In the genomic region with DNA sequence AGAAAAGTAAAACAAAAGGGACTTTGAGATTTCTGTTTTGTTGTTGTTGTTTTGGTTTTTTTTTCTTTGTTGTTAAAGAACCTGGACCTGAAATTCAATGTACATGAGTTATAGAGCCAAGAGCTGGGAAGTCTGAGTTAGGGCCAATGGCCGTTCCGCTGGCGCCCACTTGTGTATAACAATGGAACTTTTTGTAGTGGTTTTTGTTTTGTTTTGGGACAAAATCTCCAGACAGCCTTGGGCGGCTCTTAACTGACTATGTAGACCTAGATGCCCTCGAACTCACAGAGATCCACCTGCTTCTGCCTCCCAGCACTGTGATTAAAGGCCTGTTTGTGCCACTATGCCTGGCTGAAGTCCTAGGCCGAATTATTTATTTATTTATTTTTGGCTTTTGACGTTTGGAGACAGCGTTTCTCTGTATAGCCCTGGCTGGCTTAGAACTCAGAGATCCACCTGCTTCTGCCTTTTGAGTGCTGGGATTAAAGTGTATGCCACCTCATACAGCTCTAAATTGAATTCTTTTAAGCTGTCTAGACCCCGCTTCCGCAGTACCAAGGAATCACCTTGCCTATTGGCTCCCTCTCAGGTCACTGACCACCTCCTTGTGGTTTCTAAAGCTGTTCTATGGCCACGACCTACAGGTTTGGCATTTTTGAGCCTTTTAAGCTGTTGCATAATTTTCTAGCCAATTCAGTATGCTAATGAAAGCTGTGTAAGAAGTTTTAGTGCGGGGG, we compare ENCODE assay signal across 8 mouse cellular contexts. TPM values are rescaled to one million over a fixed set of nuclear protein-coding genes. Genes with fewer than 3 reads are reported as not detected.
A peak's percentile ranks its signal among the peaks of the same experiment; 100 is the strongest.
DNase-seq lines count a peak whose midpoint lies in the region; ATAC-seq lines count a peak whose summit lies in the region.

No protein-coding gene starts in this region.

- peak overlapping the region; percentile 20; the same call in 1 of the 2 replicates for H3K4me2 ChIP-seq in midbrain, embryonic 16.5 days (ENCODE audit: low read length)

- no peak overlapping the region for H3K9ac ChIP-seq in midbrain, embryonic 16.5 days (ENCODE audit: low read depth, low read length)

- no peaks in the 10 kb centered on the region for H3K9me3 ChIP-seq in midbrain, embryonic 16.5 days (replicated peaks; ENCODE audit: control insufficient read depth, low read length, poor library complexity, severe bottlenecking)

- H3K36me3 ChIP-seq in midbrain, embryonic 16.5 days (ENCODE audit: control insufficient read depth, insufficient read depth, low read length), result 0 out of 2 replicates have a peak, but pooled peaks cover 5% of the 10 kb centered on the region

- no peaks in the 10 kb centered on the region for H3K27me3 ChIP-seq in midbrain, embryonic 16.5 days (ENCODE audit: control insufficient read depth, insufficient read depth, low read depth, low read length)

- peak; percentile 20 to 25 for DNase-seq in urinary bladder, adult 18-20 months (ENCODE audit: low spot score in 2 of 2)
- no peak for DNase-seq in urinary bladder, adult 2 months (ENCODE audit: low spot score)
- peak; percentile 41 to 47 for DNase-seq in cerebellum, adult 18-20 months
- peak; percentile 38 for DNase-seq in gastrocnemius, postnatal 14 days
- peak; percentile 37 for DNase-seq in liver
- DNase-seq in thymus, postnatal 0 days (ENCODE audit: low spot score), result peak; percentile 70

- WGBS in midbrain, embryonic 16.5 days, result 46% methylated on average over 12 of the region's 12 CpGs

- ATAC-seq in inflammation-experienced regulatory T-cells, adult 6 months, result peak; percentile 53
- no peak for ATAC-seq in midbrain, embryonic 16.5 days

- no peak overlapping the region for H3K27ac ChIP-seq in midbrain, embryonic 16.5 days (ENCODE audit: low read length)

- H3K4me3 ChIP-seq in midbrain, embryonic 16.5 days (ENCODE audit: low read depth, low read length), result no peak overlapping the region

- intact Hi-C loops in gastrocnemius, postnatal 14 days (cut with DNase I; ENCODE audit: low total_unique reads), result loop anchor here (10.0 kb wide), 1 partner anchor 192 kb away; no protein-coding TSS in a partner anchor

- peaks cover 9% of the 10 kb centered on the region for H3K4me1 ChIP-seq in midbrain, embryonic 16.5 days (ENCODE audit: control insufficient read depth, insufficient read depth, low read length)

RNA-seq across cellular contexts. Expression of a gene that starts 1.7 kb away (rescaled TPM):
- polyA plus RNA-seq in urinary bladder, adult 2 months (2012; rRNA removed), result 7.1 and 7.6 TPM in 2 replicates
- 1 to 10 TPM; 6.6 to 7.4 TPM for total RNA-seq in gastrocnemius, postnatal 14 days (2021)
- 10 to 100 TPM; 11.4 to 15.1 (median 13.6) TPM for polyA plus RNA-seq in inflammation-experienced regulatory T-cells, adult 6 months (2017; shearing (Covaris generic))
- 10.8 and 12.3 TPM in 2 replicates for polyA plus RNA-seq in midbrain, embryonic 16.5 days (2015; fragmentation: Nextera tagmentation; extraction: Ambion mirVana)
- polyA plus RNA-seq in thymus, postnatal 0 days (2015; fragmentation: Nextera tagmentation; extraction: Ambion mirVana), result 7.0 and 9.1 TPM in 2 replicates
